Mouse (Mus musculus) ES-CJ7 (cell line): ENCODE results near the gene C3ar1.

Experiments used
- DNase-seq: peaks from one replicate; pipeline ENCODE4 v3.0.0; 2011; ENCODE audit warnings: low read depth, low spot score

The C3ar1 gene

GRCm38 (mm10) chr6:122855955-122856354 is at the start of gene C3ar1:
Gene C3ar1 (minus strand): TSS chr6:122856161.
- DNase-seq = no peak

GRCm38 (mm10) chr6:122892442-122893049 is 36.6 kb upstream of the C3ar1 start:
- peak; percentile 86 for DNase-seq

DNA sequence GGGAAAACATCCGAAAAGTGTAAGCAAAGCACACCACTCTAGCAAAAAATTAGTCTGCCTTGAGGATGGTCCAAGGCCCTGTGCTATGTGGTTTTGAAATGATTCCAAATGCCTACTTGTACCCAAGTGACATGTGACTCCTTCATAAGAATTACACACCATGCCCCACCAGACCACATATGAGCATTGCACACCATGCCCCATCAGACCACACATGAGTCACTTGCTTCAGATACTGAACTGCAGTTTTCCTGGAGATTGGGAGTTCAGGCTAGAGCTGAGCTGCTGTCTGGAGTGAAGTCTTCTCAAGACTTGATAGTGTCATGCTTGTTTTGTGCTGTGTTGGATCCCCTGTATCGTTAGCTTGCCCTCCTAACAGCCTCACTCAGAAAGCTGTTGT is 33.6 kb upstream of the C3ar1 start:
- DNase-seq = no peak

DNA sequence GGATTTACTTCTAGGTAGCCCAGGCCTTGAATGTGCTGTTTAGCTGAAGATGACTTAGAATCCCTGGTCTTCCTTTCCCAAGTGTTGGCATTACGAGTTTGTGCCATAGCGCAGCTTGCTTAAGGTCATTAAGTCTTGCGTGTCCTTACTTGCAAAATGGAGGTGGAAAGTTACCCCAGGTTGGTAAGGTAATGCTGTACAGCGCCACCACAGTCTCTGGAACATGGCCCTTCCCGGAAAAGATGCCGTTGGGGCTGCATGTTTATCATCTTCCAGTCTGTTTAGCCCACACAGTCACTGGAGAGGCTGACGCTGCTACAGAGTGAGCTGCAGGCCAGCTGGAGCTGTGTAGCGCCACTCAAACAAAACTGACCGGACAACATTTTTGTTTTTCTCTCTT is 27.6 kb upstream of the C3ar1 start:
- DNase-seq = no peak

GRCm38 (mm10) chr6:122881287-122881686 is 25.3 kb upstream of the C3ar1 start:
- DNase-seq = no peak

DNA sequence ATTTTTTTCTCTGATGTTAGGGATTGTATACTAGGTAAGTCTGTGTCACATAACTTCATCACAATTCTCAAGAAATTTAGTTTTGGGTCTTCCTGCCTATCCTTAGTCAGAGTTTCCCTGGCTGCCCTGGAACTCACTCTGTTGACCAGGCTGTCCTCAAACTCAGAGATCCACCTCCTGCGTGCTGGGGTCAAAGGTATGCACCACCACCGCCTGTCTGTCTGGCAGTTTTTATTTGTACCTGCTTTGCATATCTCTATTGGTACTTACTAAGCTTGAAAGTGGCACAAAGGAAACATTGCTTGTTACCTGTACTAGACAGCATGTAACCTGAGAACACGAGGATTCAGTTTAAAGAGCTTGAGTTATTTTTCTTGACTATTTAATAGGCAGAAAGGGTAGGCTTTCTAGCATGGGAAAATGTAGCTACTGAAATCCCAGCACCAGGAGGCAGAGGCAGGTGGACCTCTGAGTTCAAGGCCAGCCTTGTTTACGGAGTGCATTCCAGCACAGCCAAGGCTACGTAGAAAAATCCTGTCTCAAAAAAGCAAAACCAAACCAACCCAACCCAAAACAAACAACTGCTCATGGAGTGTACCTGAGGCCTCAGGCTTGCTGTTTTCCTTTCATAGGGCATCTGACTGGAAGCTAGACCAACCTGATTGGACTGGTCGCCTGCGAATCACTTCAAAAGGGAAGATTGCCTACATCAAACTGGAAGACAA is 24.0 kb upstream of the C3ar1 start:
- no peak for DNase-seq

DNA sequence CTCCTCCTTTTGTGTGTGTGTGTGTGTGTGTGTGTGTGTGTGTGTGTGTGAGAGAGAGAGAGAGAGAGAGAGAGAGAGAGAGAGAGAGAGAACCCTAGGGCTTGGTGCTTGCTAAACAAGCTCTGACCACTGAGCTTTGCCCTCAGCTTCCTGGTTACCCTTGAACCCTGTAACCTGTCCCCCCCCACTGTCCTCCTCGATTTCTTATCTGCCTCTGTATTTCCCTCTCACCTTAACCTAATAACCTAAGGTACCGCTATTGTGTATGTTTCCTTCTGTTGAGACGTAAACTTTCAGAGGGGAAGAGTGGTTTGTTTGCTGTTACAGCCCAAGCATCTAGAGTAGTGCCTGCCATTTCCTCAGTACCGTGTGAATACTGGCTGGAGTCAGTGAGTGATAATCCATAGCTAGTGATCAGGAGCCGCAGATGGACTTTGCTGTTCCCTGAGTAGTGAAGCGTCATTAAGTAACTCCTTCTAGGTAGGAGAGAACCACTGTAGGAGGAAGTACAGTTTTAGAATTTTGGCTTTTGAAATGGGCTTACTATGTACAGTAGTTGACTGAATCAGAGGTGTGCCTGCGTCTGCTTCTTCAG is 23.3 kb upstream of the C3ar1 start:
- DNase-seq = no peak

- peak; percentile 55 for DNase-seq
These were observed 18.9 kb upstream of the C3ar1 start for GRCm38 (mm10) chr6:122874720-122875389.

DNA sequence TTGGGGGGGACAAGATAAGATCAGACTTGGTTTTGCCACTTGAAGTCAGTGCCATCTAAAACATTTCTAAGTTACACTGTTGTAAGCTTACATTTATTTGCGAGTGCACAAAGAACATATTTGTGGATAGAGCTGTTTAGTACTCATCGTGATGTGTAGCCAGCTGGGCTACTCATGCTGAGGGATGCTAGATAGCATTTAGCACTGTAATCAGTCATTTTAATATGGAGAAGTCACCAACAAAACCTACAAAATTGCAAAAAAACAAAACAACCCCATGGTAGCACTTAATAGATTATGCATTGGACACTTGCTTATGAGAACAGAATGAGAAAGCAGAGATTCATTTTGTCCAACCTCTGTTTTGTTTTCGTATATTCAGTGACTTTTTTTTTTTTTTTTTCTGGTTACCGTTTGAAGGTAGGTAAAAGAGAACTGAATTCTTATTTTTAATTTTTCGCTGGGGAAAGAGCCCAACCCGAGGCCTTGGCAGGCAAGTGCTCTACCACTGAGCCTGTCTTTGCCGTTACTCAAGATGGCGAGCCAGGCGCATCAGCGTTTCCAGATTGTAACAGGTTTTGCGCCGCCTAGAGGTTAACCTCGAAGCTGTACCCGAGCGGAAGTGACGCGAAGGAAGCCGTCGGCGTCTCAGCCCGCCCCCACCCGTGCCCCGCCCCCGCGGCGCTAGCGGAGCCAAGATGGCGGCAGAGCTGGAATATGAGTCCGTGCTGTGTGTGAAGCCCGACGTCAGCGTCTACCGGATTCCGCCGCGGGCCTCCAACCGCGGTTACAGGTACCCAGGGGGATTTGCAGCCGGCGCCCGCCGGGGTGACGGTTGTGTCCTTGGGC is 18.1 kb upstream of the C3ar1 start, which contains the start of gene Necap1:
Gene Necap1, plus strand, starts transcription at position 604 of the 849 bp plus-strand sequence.
- DNase-seq = peak; percentile 98

DNA sequence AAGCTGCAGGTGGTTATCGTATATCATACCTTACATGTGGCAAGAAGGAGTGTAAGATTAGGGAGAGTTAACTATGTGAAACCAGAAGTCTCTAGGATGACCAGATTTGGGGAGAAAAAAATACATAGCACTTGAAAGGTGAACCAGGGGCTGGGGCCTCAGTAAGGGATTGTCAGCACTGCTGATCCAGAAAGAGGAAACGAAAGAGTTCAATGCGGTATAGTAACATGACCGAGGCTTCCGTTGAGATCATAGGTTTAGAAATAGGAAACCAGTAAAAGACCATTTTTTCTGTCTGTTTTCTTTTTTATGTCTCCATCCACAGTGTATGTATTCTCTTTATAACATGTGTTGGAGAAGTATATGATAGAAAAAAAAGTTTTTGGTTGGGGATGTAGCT is 16.8 kb upstream of the C3ar1 start:
- no peak for DNase-seq

GRCm38 (mm10) chr6:122869846-122870245 is 13.9 kb upstream of the C3ar1 start:
- DNase-seq = no peak

DNA sequence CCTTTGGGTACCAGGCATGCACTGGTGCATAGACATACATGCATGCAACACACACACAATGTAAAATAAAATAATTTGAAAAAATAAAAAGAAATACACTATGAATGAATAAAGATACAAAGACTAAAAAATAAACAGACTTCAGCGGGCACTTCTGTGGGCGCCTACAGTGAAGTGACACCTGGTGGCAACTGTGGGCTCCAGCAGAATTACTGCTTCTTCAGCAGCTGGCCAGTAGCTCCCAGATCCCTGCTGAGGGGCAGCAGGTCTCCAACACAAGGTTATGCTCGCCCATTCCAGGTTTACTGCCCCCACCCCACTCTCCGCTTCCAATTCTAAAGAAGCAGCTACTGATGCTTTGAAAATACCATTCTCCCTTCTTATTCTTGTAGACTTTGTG is 12.0 kb upstream of the C3ar1 start:
- DNase-seq = no peak

GRCm38 (mm10) chr6:122862871-122863270 is 6.9 kb upstream of the C3ar1 start:
- DNase-seq = no peak

DNA sequence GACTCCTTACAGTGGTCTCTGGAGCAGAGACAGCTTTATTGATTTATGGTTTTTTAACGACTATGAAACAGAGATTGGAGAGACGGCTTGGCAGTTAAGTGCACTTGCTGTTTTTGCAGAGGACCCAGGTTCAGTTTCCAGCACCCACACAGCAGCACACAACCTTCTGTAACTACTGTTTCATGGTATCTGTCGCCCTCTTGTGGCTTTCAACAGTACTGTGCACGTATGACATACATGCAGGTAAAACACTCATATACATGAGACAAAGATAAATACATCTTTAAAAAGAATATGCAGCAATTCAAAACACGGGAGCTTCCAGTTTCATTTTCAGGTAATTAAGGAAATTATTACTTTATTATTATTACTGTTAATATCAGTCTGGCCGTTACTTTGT is 6.5 kb upstream of the C3ar1 start:
- peak; percentile 59 for DNase-seq

- no peak for DNase-seq
These were observed 1.4 kb downstream of the C3ar1 start for GRCm38 (mm10) chr6:122854552-122854951.

DNA sequence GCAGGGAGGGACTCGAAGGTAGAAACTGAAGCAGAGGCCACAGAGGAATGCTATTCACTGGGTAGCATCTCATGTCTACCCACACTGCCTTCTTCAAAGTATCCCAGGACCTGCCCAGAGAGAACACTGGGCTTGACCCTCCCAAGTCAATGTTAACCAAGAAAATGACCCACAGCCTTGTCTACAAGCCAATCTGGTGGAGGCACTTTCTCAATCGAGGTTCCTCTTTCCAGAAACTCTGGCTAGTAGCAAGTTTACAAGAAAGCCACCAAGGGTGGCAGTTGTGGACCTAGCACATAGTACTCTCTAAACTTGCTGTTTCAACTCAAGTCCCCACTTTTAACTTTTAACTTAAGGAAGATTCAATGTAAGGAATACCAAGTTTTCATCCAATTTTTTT is 3.3 kb downstream of the C3ar1 start:
- no peak for DNase-seq

GRCm38 (mm10) chr6:122843759-122844158 is 12.2 kb downstream of the C3ar1 start:
- DNase-seq = no peak

DNA sequence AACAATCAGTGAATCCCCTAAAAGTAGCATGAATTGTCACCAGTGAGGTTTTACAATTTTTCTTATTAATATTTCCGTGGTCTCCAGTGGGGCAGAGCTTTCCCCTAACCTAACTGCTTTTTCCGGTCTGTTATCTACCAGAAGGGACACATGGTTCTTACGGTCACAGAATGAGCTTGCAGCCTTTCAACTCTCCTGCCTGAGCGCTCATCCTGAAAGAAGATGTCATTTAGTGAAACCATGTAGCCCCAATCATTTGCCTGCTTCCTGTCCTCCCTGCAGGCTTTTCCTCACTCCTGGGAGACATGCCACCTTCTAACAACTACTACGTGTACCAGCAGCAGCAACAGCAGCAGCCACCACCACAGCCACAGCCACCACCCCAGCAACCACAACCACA is 18.4 kb downstream of the C3ar1 start:
- no peak for DNase-seq

- DNase-seq = no peak
These were observed 19.0 kb downstream of the C3ar1 start for GRCm38 (mm10) chr6:122836974-122837373.

- peak; percentile 72 for DNase-seq
These were observed 21.6 kb downstream of the C3ar1 start for GRCm38 (mm10) chr6:122834365-122834764.

GRCm38 (mm10) chr6:122832880-122833279 is 23.1 kb downstream of the C3ar1 start:
- DNase-seq = no peak
